Mouse (Mus musculus) intestine, embryonic 16.5 days (tissue): Measurements from ENCODE around the gene Evx2. TPM values are rescaled to one million over a fixed set of nuclear protein-coding genes. Genes with fewer than 3 reads are reported as not detected.

Experiments
- ATAC-seq: fragments of 200-750 bp; cut with Nextera tagmentation; 2 replicates; pipeline ENCODE4 v1.8.0; 2017; ENCODE audit warnings: moderate TSS enrichment, moderate library complexity
- H3K27ac ChIP-seq: fragments of 300-500 bp; sonication (generic); 2 replicates; pipeline ENCODE4 v1.5.1; 2014; ENCODE audit warnings: mild to moderate bottlenecking, low read length
- H3K27me3 ChIP-seq: fragments of 300-500 bp; sonication (generic); replicated peaks from 2 replicates; pipeline ENCODE4 v1.6.1; 2014; ENCODE audit warnings: low read length, control low read depth, mixed read lengths; ENCODE audit not compliant: control insufficient read depth, insufficient read depth
- H3K36me3 ChIP-seq: fragments of 300-500 bp; sonication (generic); 2 replicates; pipeline ENCODE4 v1.6.1; 2014; ENCODE audit warnings: low read length, control low read depth; ENCODE audit not compliant: control insufficient read depth, insufficient read depth
- H3K4me1 ChIP-seq: fragments of 300-500 bp; sonication (generic); 2 replicates; pipeline ENCODE4 v1.6.1; 2014; ENCODE audit warnings: low read length, control low read depth, mixed read lengths; ENCODE audit not compliant: control insufficient read depth, insufficient read depth
- H3K4me2 ChIP-seq: fragments of 300-500 bp; sonication (generic); 2 replicates; pipeline ENCODE4 v1.6.1; 2014; ENCODE audit warnings: low read depth, low read length, control low read depth
- H3K4me3 ChIP-seq: fragments of 300-500 bp; sonication (generic); 2 replicates; pipeline ENCODE4 v1.5.1; 2014; ENCODE audit warnings: mild to moderate bottlenecking, low read length
- H3K9ac ChIP-seq: fragments of 300-500 bp; sonication (generic); 2 replicates; pipeline ENCODE4 v1.6.1; 2014; ENCODE audit warnings: low read depth, low read length
- H3K9me3 ChIP-seq: fragments of 300-500 bp; sonication (generic); 2 replicates; pipeline ENCODE4 v1.6.1; 2016; ENCODE audit warnings: low read length, control low read depth; ENCODE audit not compliant: control insufficient read depth
- WGBS: fragments of 180-500 bp; shearing (Covaris S2); extraction: QIAGEN DNeasy Blood & Tissue Kit; methylation state at CpG from one replicate; pipeline ENCODE4 v1.1.7; 2014; 5-methylcytosine and 5-hydroxymethylcytosine counted together
- polyA plus RNA-seq: library from polyadenylated mRNA; unstranded; fragments of >200 nt; fragmentation: Nextera tagmentation; extraction: Ambion mirVana; gene quantifications from 2 replicates; pipeline ENCODE4 v1.2.1, GENCODE M21; 2015

Gene Evx2
- polyA plus RNA-seq, 1 experiment from 2014 or later: 0.05 TPM

DNA sequence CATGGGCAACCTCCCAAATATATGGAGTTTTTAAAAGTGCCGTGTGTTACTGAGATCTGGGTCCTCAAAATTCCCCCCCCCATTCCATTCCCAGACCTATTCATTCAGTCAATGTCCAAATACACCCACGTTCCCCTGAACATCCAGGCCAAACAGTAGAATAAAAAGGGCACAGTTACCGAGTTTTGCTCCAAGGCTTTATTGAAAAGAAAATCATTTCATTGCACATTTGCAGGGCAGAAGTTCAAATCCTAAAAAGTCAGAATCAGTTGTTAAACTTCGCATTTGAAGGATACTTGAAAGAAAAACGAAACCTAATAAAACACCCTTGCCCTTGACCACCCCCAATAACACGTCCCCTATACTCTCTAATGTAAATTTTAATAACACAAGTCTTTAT is 43.5 kb upstream of the Evx2 start:
- Histone ChIP-seq H3K27me3 (peaks cover 82% of the 10 kb centered on the region), H3K4me3 (no peak overlapping the region), H3K4me1 (peaks cover 11% of the 10 kb centered on the region), H3K36me3 (no peaks in the 10 kb centered on the region), H3K9ac (no peak overlapping the region), H3K27ac (no peak overlapping the region), H3K9me3 (no peaks in the 10 kb centered on the region), H3K4me2 (no peak overlapping the region)
- no peak for ATAC-seq
- WGBS: 36% methylated on average over 6 of the region's 6 CpGs

DNA sequence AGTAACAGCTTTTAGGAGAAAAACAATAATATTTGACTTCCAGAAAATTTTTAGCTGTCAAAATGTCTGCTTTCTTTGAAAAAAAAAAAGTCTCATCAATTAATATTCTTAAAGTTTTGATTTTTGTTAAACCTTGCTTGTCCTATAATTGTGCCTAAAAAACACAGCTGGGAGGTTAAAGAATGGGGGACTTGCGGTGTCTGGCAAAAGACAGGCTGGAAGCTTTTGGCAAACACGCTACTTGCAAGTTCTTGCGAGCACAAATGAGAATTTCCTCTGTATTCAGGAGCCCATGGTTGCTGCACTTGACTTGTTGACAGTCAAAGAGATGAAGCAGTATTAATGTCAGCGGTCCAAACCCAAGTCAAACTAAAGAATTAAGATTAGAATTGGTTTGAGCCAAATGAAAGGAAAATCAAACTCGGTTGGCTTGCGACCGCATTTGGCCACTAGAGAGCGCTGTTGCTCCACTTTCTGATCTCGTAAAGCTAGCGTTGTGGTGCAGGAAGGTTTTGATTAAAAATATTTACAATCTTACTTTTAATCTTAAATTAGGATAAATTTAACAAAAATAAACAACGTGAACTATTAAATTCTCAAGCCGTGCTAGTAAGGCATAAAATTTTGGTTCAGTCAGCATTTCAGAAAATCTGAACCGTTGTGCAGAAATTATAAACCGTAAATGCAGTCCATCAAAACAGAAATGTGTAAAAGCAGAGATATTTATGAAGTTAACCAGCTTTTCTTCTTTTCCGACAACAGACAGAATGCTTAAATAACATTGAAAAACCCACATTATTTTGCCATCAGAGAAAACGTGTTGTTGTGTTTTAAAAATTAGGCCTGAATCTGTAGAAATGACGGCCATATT is 42.8 kb upstream of the Evx2 start:
- WGBS: 14% methylated on average over 17 of the region's 17 CpGs
- Histone ChIP-seq H3K4me3 (no peak overlapping the region), H3K9ac (no peak overlapping the region), H3K27ac (no peak overlapping the region), H3K36me3 (no peaks in the 10 kb centered on the region), H3K4me2 (no peak overlapping the region), H3K4me1 (peaks cover 11% of the 10 kb centered on the region), H3K9me3 (no peaks in the 10 kb centered on the region), H3K27me3 (peaks cover 82% of the 10 kb centered on the region)
- no peak for ATAC-seq

DNA sequence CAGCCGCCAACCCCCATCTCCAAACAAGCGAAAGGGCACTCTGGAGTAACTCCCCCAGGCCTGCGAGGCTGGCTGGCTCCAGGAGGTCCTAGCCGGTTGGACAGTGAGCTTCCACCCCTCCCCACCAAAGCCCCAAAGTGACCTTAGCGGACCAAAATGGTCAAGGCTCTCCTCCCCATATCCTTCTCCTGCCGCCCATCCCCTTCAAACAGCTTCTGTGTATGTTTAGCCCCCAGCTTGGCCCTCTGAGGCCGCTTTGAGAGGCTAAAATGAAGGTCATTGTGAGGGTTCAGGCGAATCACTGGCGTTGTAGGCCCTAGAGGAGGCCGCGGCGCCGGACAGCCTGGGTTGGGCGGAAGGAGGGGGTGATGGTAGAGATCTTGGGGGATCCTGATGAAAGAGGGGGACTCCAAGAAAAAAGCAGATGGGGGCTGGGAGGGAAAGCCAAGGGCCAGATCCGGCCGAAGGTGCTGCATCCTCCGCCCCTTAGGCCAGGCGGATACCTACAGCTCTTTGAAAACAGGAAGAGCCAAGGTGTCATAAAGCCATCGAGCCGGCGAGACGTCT is 41.3 kb upstream of the Evx2 start:
- peaks cover 85% of the 10 kb centered on the region for H3K27me3 ChIP-seq
- no peaks in the 10 kb centered on the region for H3K9me3 ChIP-seq
- H3K9ac ChIP-seq: peak overlapping the region; percentile 12; the same call in 1 of the 2 replicates
- ATAC-seq: no peak
- H3K4me1 ChIP-seq: peaks cover 11% of the 10 kb centered on the region
- no peaks in the 10 kb centered on the region for H3K36me3 ChIP-seq
- WGBS: 15% methylated on average over 22 of the region's 22 CpGs
- no peak overlapping the region for H3K4me2 ChIP-seq
- no peak overlapping the region for H3K27ac ChIP-seq
- H3K4me3 ChIP-seq: no peak overlapping the region

DNA sequence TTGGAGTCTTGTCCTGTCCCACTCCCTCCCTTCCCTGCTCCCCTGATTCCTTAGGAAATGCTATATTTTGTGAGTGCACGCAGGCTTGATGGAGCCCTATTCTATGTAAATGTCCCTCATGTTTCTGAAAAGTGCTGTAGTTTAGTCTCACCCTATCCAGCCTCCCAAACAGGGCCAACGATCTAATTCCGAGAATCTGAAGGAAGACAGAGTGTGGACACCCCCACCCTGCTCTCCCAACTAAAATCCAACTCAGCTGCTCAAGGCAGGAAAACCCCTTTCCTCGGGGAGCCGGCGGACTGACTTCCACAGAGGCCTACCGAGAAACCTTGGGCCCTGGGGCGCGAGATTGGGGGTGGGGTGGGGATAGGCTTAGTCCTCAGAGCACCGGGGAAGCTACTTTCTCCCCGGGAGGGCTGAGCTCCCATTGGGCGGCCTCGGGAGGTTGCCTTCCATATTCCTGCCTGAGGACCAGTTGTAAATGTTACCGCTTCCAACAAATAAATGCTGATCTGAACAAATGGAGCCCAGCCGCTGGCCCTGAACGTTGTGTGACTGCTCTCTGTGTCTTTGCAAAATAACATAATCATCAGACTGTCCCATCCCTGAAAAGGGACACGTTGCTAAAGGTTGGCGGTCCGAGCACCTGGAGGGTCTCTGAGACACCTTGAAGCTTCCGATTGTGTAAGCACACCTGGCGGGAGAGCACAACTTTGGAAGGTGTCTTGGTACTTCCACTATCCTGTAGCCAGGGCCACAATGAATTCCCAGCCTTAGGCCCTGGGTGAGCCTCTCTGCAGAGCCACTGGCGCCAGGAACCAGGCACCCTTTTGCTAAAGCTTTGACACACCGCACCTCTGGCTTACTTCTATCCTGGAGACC is 40.5 kb upstream of the Evx2 start:
- H3K4me3 ChIP-seq: no peak overlapping the region
- peaks cover 87% of the 10 kb centered on the region for H3K27me3 ChIP-seq
- H3K4me1 ChIP-seq: peaks cover 8% of the 10 kb centered on the region
- H3K4me2 ChIP-seq: 0 out of 2 replicates have a peak overlapping the region, but pooled peaks have one; percentile 12
- no peak for ATAC-seq
- no peaks in the 10 kb centered on the region for H3K36me3 ChIP-seq
- no peaks in the 10 kb centered on the region for H3K9me3 ChIP-seq
- H3K27ac ChIP-seq: no peak overlapping the region
- WGBS: 10% methylated on average over 23 of the region's 23 CpGs
- H3K9ac ChIP-seq: peak overlapping the region; percentile 12; the same call in 1 of the 2 replicates

DNA sequence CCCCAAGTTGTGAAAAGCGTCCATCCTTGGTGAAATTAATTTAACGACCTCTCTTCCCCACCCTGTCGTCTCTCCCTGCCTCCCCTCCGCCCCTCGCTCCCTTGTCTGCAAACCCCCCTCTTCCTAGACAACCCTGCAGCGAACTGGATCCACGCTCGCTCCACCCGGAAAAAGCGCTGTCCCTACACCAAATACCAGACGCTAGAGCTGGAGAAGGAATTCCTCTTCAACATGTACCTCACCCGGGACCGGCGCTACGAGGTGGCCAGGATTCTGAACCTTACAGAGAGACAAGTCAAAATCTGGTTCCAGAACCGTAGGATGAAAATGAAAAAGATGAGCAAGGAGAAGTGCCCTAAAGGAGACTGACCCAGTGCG is 39.7 kb upstream of the Evx2 start:
- 3% methylated on average over 17 of the region's 17 CpGs for WGBS
- H3K27me3 ChIP-seq: peaks cover 86% of the 10 kb centered on the region
- H3K27ac ChIP-seq: no peak overlapping the region
- H3K4me3 ChIP-seq: peak overlapping the region; percentile 48
- peaks cover 4% of the 10 kb centered on the region; the same call in 1 of the 2 replicates for H3K4me1 ChIP-seq
- peak overlapping the region; percentile 67 for H3K4me2 ChIP-seq
- H3K36me3 ChIP-seq: no peaks in the 10 kb centered on the region
- H3K9ac ChIP-seq: peak overlapping the region; percentile 62
- no peaks in the 10 kb centered on the region for H3K9me3 ChIP-seq
- no peak for ATAC-seq

DNA sequence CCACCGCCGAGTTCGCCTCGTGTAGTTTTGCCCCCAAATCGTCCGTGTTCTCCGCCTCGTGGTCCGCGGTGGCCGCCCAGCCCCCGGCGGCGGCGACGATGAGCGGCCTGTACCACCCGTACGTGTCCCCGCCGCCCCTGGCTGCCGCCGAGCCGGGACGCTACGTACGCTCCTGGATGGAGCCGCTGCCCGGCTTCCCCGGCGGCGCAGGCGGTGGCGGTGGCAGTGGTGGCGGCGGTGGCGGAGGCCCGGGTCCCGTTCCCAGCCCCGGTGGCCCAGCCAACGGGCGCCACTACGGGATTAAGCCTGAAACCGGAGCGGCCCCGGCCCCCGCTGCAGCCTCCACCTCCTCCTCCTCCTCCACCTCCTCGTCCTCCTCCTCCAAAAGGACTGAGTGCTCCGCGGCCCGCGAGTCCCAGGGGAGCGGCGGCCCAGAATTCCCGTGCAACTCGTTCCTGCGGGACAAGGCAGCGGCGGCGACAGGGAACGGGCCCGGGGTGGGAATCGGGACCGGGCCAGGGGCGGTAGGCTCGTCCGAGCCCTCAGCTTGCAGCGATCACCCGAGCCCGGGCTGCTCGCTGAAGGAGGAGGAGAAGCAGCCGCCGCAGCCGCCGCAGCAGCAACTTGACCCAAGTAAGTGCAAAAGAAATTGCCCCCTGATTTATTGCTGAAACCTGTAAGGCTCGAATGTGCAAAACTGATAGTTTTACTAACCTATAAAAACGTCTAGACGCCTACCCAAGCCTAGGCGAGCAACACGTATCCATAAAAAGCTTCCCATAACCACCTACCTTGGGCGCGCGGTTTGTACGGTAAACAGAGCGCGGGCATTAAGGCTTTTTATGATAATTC is 39.1 kb upstream of the Evx2 start:
- H3K27ac ChIP-seq: no peak overlapping the region
- peak; percentile 49; the same call in 1 of the 2 replicates for ATAC-seq
- peak overlapping the region; percentile 62 for H3K9ac ChIP-seq

DNA sequence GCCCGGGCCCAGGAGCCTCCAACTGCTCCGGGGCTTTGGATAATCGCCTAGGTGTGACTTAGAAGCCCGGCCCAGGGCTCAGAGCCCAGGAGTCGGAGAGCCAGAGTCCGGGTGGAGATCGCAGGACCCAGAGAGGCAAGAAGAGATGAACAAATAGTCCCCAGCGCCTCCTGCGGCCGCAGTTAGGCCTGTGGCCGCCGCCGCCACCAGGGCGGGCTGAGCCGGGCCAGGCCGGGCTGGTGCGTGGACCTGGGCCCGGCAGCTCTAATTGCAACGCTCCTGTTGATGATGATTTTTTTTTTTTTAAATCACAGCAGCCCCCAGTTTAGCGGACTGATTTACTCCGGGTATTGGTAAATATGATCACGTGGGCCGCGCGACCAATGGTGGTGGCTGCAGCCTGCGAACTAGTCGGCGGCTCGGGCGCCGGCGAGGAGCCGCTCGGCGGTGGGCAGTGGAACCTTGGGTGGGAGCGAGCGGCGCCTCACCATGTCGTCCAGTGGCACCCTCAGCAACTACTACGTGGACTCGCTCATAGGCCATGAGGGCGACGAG is 38.3 kb upstream of the Evx2 start, which contains the start of gene Hoxd9:
Gene Hoxd9 (plus strand): TSS at position 161 of the 555 bp plus-strand sequence.
- peaks cover 4% of the 10 kb centered on the region; the same call in 1 of the 2 replicates for H3K4me1 ChIP-seq
- H3K27ac ChIP-seq: peak within 1 kb of the TSS; percentile 37; the same call in 1 of the 2 replicates
- peak within 1 kb of the TSS; percentile 62 for H3K9ac ChIP-seq
- H3K27me3 ChIP-seq: peaks cover 88% of the 10 kb centered on the region
- under 1% methylated on average over 43 of the region's 43 CpGs for WGBS
- H3K4me3 ChIP-seq: peak within 1 kb of the TSS; percentile 48
- H3K4me2 ChIP-seq: peak within 1 kb of the TSS; percentile 67
- no peaks in the 10 kb centered on the region for H3K36me3 ChIP-seq
- ATAC-seq: peak; percentile 62
- H3K9me3 ChIP-seq: no peaks in the 10 kb centered on the region

More for the DNA sequence above, 39.1 kb upstream of the Evx2 start:
- peak overlapping the region; percentile 67 for H3K4me2 ChIP-seq
- peaks cover 86% of the 10 kb centered on the region for H3K27me3 ChIP-seq
- peaks cover 4% of the 10 kb centered on the region; the same call in 1 of the 2 replicates for H3K4me1 ChIP-seq
- no peaks in the 10 kb centered on the region for H3K9me3 ChIP-seq
- peak overlapping the region; percentile 48 for H3K4me3 ChIP-seq
- H3K36me3 ChIP-seq: no peaks in the 10 kb centered on the region
- WGBS: under 1% methylated on average over 78 of the region's 86 CpGs
